Mouse (Mus musculus) mammary gland, adult 2 months (tissue): Measurements from ENCODE around the gene Mrpl22. TPM values are rescaled to one million over a fixed set of nuclear protein-coding genes. Genes with fewer than 3 reads are reported as not detected.

ENCODE experiments used
- polyA plus RNA-seq: library from polyadenylated mRNA; depleted of rRNA; stranded (reverse); fragments of >200 nt; gene quantifications from 2 replicates; pipeline ENCODE4 v1.2.3, GENCODE M21; 2012; ENCODE audit warnings: low replicate concordance; rRNA removed

The Mrpl22 gene
- 15.7 and 28.1 TPM in 2 replicates for polyA plus RNA-seq

DNA sequence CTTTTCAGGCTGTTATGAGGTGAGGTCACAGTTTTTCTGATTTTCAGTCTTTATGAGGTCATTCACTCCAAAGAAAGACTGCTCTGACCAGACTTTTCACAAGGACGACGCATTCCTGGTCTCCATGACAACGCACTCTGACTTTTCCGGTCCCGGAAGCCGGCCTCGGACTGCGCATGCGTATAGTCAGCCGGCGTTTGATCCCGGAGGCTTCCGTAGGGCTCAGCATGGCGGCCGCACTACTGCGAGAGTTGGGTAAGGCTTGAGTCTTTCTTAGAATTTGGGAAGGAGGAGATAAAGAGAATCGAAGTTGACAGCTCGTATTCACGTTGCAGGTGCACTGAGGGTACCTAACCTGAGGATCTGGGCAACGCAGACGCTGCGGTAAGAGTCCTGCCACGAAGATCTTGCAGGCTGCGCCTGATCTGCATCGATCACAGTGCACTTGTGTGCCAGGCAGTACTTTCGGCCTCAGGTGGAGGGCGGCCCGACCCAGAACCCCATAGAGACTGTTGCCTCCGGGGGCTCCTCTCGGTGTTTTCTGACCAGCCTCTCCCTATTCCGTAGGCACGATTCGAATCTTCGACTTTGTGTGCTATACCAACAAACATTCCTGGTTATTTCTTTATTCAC is at the start of gene Mrpl22:
TSS of gene Mrpl22 (plus strand) at position 203 of the 633 bp plus-strand sequence.

DNA sequence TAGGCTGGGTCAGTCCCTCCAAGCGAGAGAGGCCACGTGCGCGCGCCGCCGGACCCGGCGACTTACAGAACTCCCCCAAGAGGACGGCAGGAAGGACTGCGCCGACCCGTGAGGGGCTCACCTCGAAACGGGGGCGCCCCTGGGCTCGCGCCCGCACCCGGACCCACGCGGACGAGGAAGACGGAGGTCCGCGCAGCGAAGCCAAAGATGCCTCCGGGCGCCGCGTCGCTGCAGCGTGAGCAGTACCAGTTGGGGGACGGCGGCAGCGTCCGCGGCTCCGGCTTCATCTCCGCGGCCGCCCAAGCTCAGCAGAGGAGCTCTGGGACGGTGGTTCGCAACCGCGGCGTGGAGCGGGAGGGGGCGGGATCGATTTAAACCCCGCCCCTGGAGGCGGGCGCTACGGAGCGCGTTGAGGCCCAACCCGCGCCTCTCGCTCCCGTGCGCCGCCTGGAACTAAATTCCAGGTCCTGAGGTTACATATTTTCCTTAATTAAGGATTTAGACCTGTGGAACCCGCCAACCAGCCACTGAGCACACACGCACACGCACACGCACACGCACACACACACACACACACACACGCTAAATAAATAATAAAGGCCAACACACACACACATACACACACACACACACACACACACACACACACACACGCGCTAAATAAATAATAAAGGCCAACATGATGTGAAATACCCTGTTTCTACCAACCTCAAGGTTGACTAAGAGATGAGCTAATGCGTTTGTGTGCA is 3.1 kb upstream of the Mrpl22 start, which contains the start of gene Gemin5:
TSS of gene Gemin5 (minus strand) at position 373 of the 749 bp plus-strand sequence.

DNA sequence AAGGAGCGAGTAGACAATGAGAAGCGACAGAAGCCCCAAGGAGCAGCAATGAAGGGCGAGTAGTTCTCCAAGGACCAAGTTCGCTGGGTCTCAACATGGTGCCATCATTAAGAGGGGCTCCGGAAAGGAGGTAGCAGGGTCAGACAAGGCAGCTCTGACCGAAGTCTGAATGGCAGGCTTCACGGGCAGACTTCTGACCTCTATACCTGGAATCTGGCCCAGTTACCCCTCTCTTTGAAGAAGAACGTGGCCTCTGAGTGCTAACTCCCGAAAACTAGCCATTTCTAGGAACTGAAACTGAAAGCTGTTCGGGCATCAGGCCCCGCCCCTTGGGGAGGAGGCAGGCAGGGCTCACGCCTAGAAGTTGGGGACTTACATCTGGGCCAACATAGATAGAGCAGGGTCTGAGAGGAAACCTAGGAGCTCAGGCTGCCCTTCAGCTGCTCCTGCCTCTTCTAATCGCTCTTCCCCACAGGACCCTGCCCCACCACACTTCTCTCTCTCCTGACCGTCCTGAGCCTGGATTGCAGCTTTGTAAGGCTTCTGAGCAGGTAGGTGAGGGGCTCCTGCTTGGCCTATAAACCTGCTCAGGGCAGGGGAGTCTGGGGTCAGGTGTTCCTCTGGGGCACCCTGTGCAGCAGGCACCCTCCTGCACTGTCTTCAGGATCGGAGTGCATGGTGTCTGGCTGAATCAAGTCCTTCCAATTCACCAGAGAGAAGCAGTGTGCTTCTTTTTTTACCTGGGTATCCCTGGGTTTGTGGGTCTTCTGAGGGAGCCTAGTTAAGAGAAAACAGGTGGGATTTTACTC is 28.0 kb downstream of the Mrpl22 start, which contains the start of the genes Igtp and Irgm2:
TSS of gene Igtp (plus strand) at position 328 of the 809 bp plus-strand sequence.
TSS of gene Irgm2 (plus strand) at position 390 of the 809 bp plus-strand sequence.

Other genes starting within 250 kb of the Mrpl22 start
- gene Larp1, start 162.6 kb upstream of the Mrpl22 start, polyA plus RNA-seq: 37.6 and 38.1 TPM in 2 replicates
- gene Gm12248, start 78.5 kb upstream of the Mrpl22 start, polyA plus RNA-seq: 1.5 and 3.7 TPM in 2 replicates
- 38.5 and 77.2 TPM in 2 replicates for gene Cnot8, start 67.5 kb upstream of the Mrpl22 start, polyA plus RNA-seq
- 6.9 and 8.1 TPM in 2 replicates for gene Gemin5, start 3.1 kb upstream of the Mrpl22 start, polyA plus RNA-seq
- gene Igtp, start 27.9 kb downstream of the Mrpl22 start, polyA plus RNA-seq: 24.0 and 32.0 TPM in 2 replicates
- gene Irgm2, start 28.0 kb downstream of the Mrpl22 start, polyA plus RNA-seq: 17.9 and 38.0 TPM in 2 replicates
- 0.10 and 0.69 TPM in 2 replicates for gene 4930438A08Rik, start 103.1 kb downstream of the Mrpl22 start, polyA plus RNA-seq
- 23.9 and 26.7 TPM in 2 replicates for gene Zfp692, start 135.4 kb downstream of the Mrpl22 start, polyA plus RNA-seq
- 36.8 and 48.8 TPM in 2 replicates for gene Zfp672, start 158.7 kb downstream of the Mrpl22 start, polyA plus RNA-seq
- 31.9 and 32.8 TPM in 2 replicates for gene Sh3bp5l, start 159.1 kb downstream of the Mrpl22 start, polyA plus RNA-seq
- 0.49 TPM in 1 of 2 replicates, not detected in the other for gene Lypd8, start 207.4 kb downstream of the Mrpl22 start, polyA plus RNA-seq
- gene 1810065E05Rik, start 249.4 kb downstream of the Mrpl22 start, polyA plus RNA-seq: 0.13 TPM in 1 of 2 replicates, not detected in the other